Mouse (Mus musculus): Measurements from ENCODE around the gene Rbm18.

- TF ChIP-seq CTCF (IDR thresholded peaks at IDR 0.05; ENCODE audit: low read depth, low read length) (no peak), POLR2A (IDR thresholded peaks at IDR 0.05; ENCODE audit: extremely low read depth, insufficient read depth, low read length) (no peak)
Observed at GRCm38 (mm10) chr2:36102559-36102946, 34.0 kb downstream of the Rbm18 start.

Data from liver, adult 2 months (tissue).